ENCODE assay signal across 8 mouse cellular contexts in the genomic region with DNA sequence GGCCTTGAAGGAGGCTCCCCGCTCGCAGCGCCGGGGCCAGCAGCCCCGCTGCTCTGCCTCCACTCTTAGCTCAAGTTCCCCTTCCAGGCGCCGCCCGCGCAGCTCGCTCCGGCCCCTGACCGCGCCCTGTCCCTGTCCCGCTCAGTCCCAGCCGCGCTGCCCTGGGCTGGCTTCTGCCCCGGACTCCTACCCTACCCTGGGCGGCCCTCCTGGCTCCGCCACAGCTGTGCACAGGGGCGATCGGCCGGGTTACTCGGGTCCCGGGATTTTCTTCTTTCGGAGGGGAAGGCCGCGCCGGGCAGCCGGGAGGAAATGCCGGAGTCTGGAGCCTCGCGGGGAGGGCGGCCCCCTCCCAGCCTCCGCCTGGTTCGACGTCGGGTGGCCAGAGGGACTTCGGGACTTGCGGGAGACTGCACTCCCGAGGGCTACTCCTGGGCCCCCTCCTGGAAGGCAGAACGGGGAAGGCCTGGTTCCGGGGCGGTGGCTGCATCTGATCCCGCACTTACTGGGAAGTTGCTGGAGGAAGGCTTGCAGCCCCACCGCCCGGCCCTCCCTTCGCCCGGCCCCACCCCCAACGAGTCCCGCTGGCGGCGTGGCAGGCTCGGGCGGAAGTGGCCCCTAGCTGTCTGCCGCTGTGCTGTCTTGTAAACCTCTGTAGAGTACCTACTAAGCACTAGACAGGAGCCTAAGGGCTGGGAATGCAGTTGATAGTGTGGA. TPM values are rescaled to one million over a fixed set of nuclear protein-coding genes. Genes with fewer than 3 reads are reported as not detected.
DNase-seq lines count a peak whose midpoint lies in the region; ATAC-seq and TF ChIP-seq lines count a peak whose summit lies in the region.

A gene (minus strand): TSS at position 545 of the 717 bp plus-strand sequence.

- H3K4me3 ChIP-seq in cortical plate, adult 2 months (ENCODE audit: insufficient read depth, low read length), result peak within 1 kb of the TSS; percentile 26
- H3K4me3 ChIP-seq in intestine, embryonic 14.5 days (ENCODE audit: low read depth, low read length), result peak within 1 kb of the TSS; percentile 89
- H3K4me3 ChIP-seq in limb, embryonic 15.5 days, result peak within 1 kb of the TSS; percentile 75
- peak within 1 kb of the TSS; percentile 46 for H3K4me3 ChIP-seq in midbrain, embryonic 14.5 days (replicated peaks; ENCODE audit: low read depth, low read length)

- H3K4me2 ChIP-seq in intestine, embryonic 14.5 days (ENCODE audit: low read length), result peak within 1 kb of the TSS; percentile 85
- H3K4me2 ChIP-seq in limb, embryonic 15.5 days, result peak within 1 kb of the TSS; percentile 86
- H3K4me2 ChIP-seq in midbrain, embryonic 14.5 days (ENCODE audit: low read length), result peak within 1 kb of the TSS; percentile 68

- peak within 1 kb of the TSS; percentile 91 for H3K9ac ChIP-seq in intestine, embryonic 14.5 days (ENCODE audit: low read length)
- peak within 1 kb of the TSS; percentile 90 for H3K9ac ChIP-seq in limb, embryonic 15.5 days
- H3K9ac ChIP-seq in midbrain, embryonic 14.5 days (replicated peaks; ENCODE audit: low read length), result peak within 1 kb of the TSS; percentile 55

- peak; percentile 27 for DNase-seq in T-cell, adult 2 months (ENCODE audit: low spot score)
- DNase-seq in gastrocnemius, postnatal 4 days (ENCODE audit: low spot score in 2 of 2), result peak; percentile 76 to 86
- DNase-seq in intestine, embryonic 14.5 days (ENCODE audit: low spot score), result peak; percentile 89
- DNase-seq in midbrain, embryonic 14.5 days, result peak; percentile 56
- peak; percentile 32 to 61 for DNase-seq in spleen, postnatal 10 days (ENCODE audit: low spot score in 2 of 2)
- no peak for DNase-seq in cerebellum, adult 8-10 months

- ATAC-seq in intestine, embryonic 14.5 days (replicated peaks; ENCODE audit: low FRiP score, low TSS enrichment, low read depth), result peak; percentile 85
- ATAC-seq in limb, embryonic 15.5 days (ENCODE audit: insufficient number of reproducible peaks, low FRiP score, low TSS enrichment, low read depth), result peak; percentile 80
- peak; percentile 68 for ATAC-seq in midbrain, embryonic 14.5 days (ENCODE audit: low FRiP score, low TSS enrichment)

- no peaks in the 10 kb centered on the region for H3K9me3 ChIP-seq in intestine, embryonic 14.5 days (ENCODE audit: control insufficient read depth, low read length)
- H3K9me3 ChIP-seq in limb, embryonic 15.5 days, result no peaks in the 10 kb centered on the region
- H3K9me3 ChIP-seq in midbrain, embryonic 14.5 days (ENCODE audit: control insufficient read depth, low read length), result 0 out of 2 replicates have a peak, but pooled peaks cover 3% of the 10 kb centered on the region

- H3K36me3 ChIP-seq in intestine, embryonic 14.5 days (ENCODE audit: control insufficient read depth, insufficient read depth, low read length), result peaks cover 11% of the 10 kb centered on the region; the same call in 1 of the 2 replicates
- H3K36me3 ChIP-seq in limb, embryonic 15.5 days, result peaks cover 18% of the 10 kb centered on the region
- no peaks in the 10 kb centered on the region for H3K36me3 ChIP-seq in midbrain, embryonic 14.5 days (ENCODE audit: control insufficient read depth, insufficient read depth, low read length)

- no peaks in the 10 kb centered on the region for H3K4me1 ChIP-seq in cortical plate, adult 2 months (ENCODE audit: control insufficient read depth, insufficient read depth, low read length)
- peaks cover 37% of the 10 kb centered on the region for H3K4me1 ChIP-seq in intestine, embryonic 14.5 days (replicated peaks; ENCODE audit: control insufficient read depth, insufficient read depth, low read length)
- peaks cover 43% of the 10 kb centered on the region for H3K4me1 ChIP-seq in limb, embryonic 15.5 days
- H3K4me1 ChIP-seq in midbrain, embryonic 14.5 days (ENCODE audit: control insufficient read depth, insufficient read depth, low read length), result peaks cover 10% of the 10 kb centered on the region

- H3K27ac ChIP-seq in cortical plate, adult 2 months (ENCODE audit: insufficient read depth, low read length), result peak within 1 kb of the TSS; percentile 80
- peak within 1 kb of the TSS; percentile 91 for H3K27ac ChIP-seq in intestine, embryonic 14.5 days (ENCODE audit: low read depth)
- H3K27ac ChIP-seq in limb, embryonic 15.5 days, result peak within 1 kb of the TSS; percentile 89
- no peak within 1 kb of the TSS for H3K27ac ChIP-seq in midbrain, embryonic 14.5 days (replicated peaks; ENCODE audit: low read depth, low read length)

- under 1% methylated on average over 52 of the region's 55 CpGs for WGBS in intestine, embryonic 14.5 days
- under 1% methylated on average over 54 of the region's 55 CpGs for WGBS in limb, embryonic 15.5 days
- under 1% methylated on average over 53 of the region's 55 CpGs for WGBS in midbrain, embryonic 14.5 days

- TF ChIP-seq CTCF in cortical plate, adult 2 months (IDR thresholded peaks at IDR 0.05; ENCODE audit: extremely low read depth, insufficient read depth, low read length), result no peak

- no peak for TF ChIP-seq POLR2A in cortical plate, adult 2 months (IDR thresholded peaks at IDR 0.05; ENCODE audit: extremely low read depth, insufficient read depth, low read length)

- 0 out of 2 replicates have a peak, but pooled peaks cover 3% of the 10 kb centered on the region for H3K27me3 ChIP-seq in intestine, embryonic 14.5 days (replicated peaks; ENCODE audit: control insufficient read depth, insufficient read depth, low read length)
- peaks cover 7% of the 10 kb centered on the region for H3K27me3 ChIP-seq in limb, embryonic 15.5 days
- peaks cover 44% of the 10 kb centered on the region for H3K27me3 ChIP-seq in midbrain, embryonic 14.5 days (ENCODE audit: control insufficient read depth, insufficient read depth, low read length)

RNA-seq across cellular contexts. Expression of the gene that starts here (rescaled TPM):
- polyA plus RNA-seq in cortical plate, adult 2 months (2012; rRNA removed), result 2.6 and 2.7 TPM in 2 replicates
- total RNA-seq in gastrocnemius, postnatal 4 days (2021), result 10 to 100 TPM; 37.3 to 40.9 TPM
- 2.6 and 2.8 TPM in 2 replicates for polyA plus RNA-seq in intestine, embryonic 14.5 days (2014; fragmentation: Nextera tagmentation; extraction: Ambion mirVana)
- 7.7 and 9.8 TPM in 2 replicates for polyA plus RNA-seq in limb, embryonic 15.5 days (2015; fragmentation: Nextera tagmentation; extraction: Ambion mirVana)
- polyA plus RNA-seq in midbrain, embryonic 14.5 days (2014; fragmentation: Nextera tagmentation; extraction: Ambion mirVana), result 0.28 and 0.63 TPM in 2 replicates

Comparison
In these comparisons a context has a peak if more than half of its experiments do, and no peak if none do; other contexts are left out.
1. Peak in DNase-seq, ATAC-seq, H3K4me3 ChIP-seq, H3K9ac ChIP-seq and H3K4me2 ChIP-seq in midbrain, embryonic 14.5 days; RNA of the gene not detected or under 1 TPM.
2. H3K4me3 ChIP-seq: peak in every context shown above with its lines; median percentile 89 in intestine, embryonic 14.5 days; 75 in limb, embryonic 15.5 days; 46 in midbrain, embryonic 14.5 days; 26 in cortical plate, adult 2 months.